Mouse (Mus musculus) kidney, adult 18-20 months (tissue): Measurements from ENCODE around the gene Inpp4a.

Experiments used
- DNase-seq: peaks from one replicate; pipeline ENCODE4 v3.0.0; 2021

Gene Inpp4a

GRCm38 (mm10) chr1:37324569-37324968 lies 24.9 kb downstream of the Inpp4a start:
- no peak for DNase-seq

GRCm38 (mm10) chr1:37327311-37327710 lies 27.6 kb downstream of the Inpp4a start:
- DNase-seq = no peak

GRCm38 (mm10) chr1:37329132-37329531 lies 29.5 kb downstream of the Inpp4a start:
- DNase-seq = no peak

- no peak for DNase-seq
Observed at GRCm38 (mm10) chr1:37329831-37330230, 30.2 kb downstream of the Inpp4a start.

- no peak for DNase-seq
Observed at GRCm38 (mm10) chr1:37332756-37333155, 33.1 kb downstream of the Inpp4a start.

GRCm38 (mm10) chr1:37333741-37334440 lies 34.2 kb downstream of the Inpp4a start:
- no peak for DNase-seq

GRCm38 (mm10) chr1:37336022-37336421 lies 36.4 kb downstream of the Inpp4a start:
- DNase-seq = no peak

GRCm38 (mm10) chr1:37336794-37337193 lies 37.1 kb downstream of the Inpp4a start:
- no peak for DNase-seq

- no peak for DNase-seq
Observed at GRCm38 (mm10) chr1:37337273-37337672, 37.6 kb downstream of the Inpp4a start.

- no peak for DNase-seq
Observed at GRCm38 (mm10) chr1:37339144-37339543, 39.5 kb downstream of the Inpp4a start.

- DNase-seq = no peak
Observed at GRCm38 (mm10) chr1:37341347-37341746, 41.7 kb downstream of the Inpp4a start.

GRCm38 (mm10) chr1:37341914-37342313 lies 42.2 kb downstream of the Inpp4a start:
- no peak for DNase-seq

GRCm38 (mm10) chr1:37342524-37342923 lies 42.9 kb downstream of the Inpp4a start:
- no peak for DNase-seq

GRCm38 (mm10) chr1:37343265-37343664 lies 43.6 kb downstream of the Inpp4a start:
- DNase-seq = no peak

GRCm38 (mm10) chr1:37344223-37344916 lies 44.7 kb downstream of the Inpp4a start:
- DNase-seq = no peak

GRCm38 (mm10) chr1:37347361-37348080 lies 47.9 kb downstream of the Inpp4a start:
- no peak for DNase-seq

- DNase-seq = no peak
Observed at GRCm38 (mm10) chr1:37350886-37351651, 51.4 kb downstream of the Inpp4a start.

GRCm38 (mm10) chr1:37351961-37352360 lies 52.3 kb downstream of the Inpp4a start:
- DNase-seq = no peak

GRCm38 (mm10) chr1:37353456-37353855 lies 53.8 kb downstream of the Inpp4a start:
- DNase-seq = no peak

GRCm38 (mm10) chr1:37355492-37355891 lies 55.8 kb downstream of the Inpp4a start:
- no peak for DNase-seq

- no peak for DNase-seq
Observed at GRCm38 (mm10) chr1:37356305-37356704, 56.6 kb downstream of the Inpp4a start.

- no peak for DNase-seq
Observed at GRCm38 (mm10) chr1:37357173-37357572, 57.5 kb downstream of the Inpp4a start.

- DNase-seq = no peak
Observed at GRCm38 (mm10) chr1:37358621-37359020, 59.0 kb downstream of the Inpp4a start.
